Mouse (Mus musculus): ENCODE results near the gene Aqp5. TPM values are rescaled to one million over a fixed set of nuclear protein-coding genes. Genes with fewer than 3 reads are reported as not detected.

The Aqp5 gene
- not detected in 2 replicates for polyA plus RNA-seq (2012; ENCODE audit: insufficient read depth, insufficient read length, missing spikeins)

GRCm38 (mm10) chr15:99590429-99591084, at the start of gene Aqp5:
Gene Aqp5, plus strand, starts transcription at chr15:99590782.
- Histone ChIP-seq H3K4me3 (ENCODE audit: insufficient read depth, low read length) (no peak within 1 kb of the TSS), H3K27ac (ENCODE audit: insufficient read depth, low read depth, low read length) (no peak within 1 kb of the TSS), H3K4me1 (ENCODE audit: control insufficient read depth, insufficient read depth, low read length) (no peaks in the 10 kb centered on the region)
- TF ChIP-seq POLR2A (IDR thresholded peaks at IDR 0.05; ENCODE audit: borderline replicate concordance, low read depth, low read length) (no peak), CTCF (IDR thresholded peaks at IDR 0.05; ENCODE audit: low read depth, low read length) (no peak)

GRCm38 (mm10) chr15:99544047-99544446, 46.5 kb upstream of the Aqp5 start:
- no peak overlapping the region for H3K27ac ChIP-seq (ENCODE audit: insufficient read depth, low read depth, low read length)
- no peak for TF ChIP-seq CTCF (IDR thresholded peaks at IDR 0.05; ENCODE audit: low read depth, low read length)
- TF ChIP-seq POLR2A (IDR thresholded peaks at IDR 0.05; ENCODE audit: borderline replicate concordance, low read depth, low read length): no peak
- H3K4me3 ChIP-seq (ENCODE audit: insufficient read depth, low read length): no peak overlapping the region
- peaks cover 11% of the 10 kb centered on the region for H3K4me1 ChIP-seq (ENCODE audit: control insufficient read depth, insufficient read depth, low read length)

GRCm38 (mm10) chr15:99546596-99546995, 44.0 kb upstream of the Aqp5 start:
- Histone ChIP-seq H3K4me1 (ENCODE audit: control insufficient read depth, insufficient read depth, low read length) (peaks cover 5% of the 10 kb centered on the region), H3K27ac (ENCODE audit: insufficient read depth, low read depth, low read length) (no peak overlapping the region), H3K4me3 (ENCODE audit: insufficient read depth, low read length) (no peak overlapping the region)
- no peak for TF ChIP-seq CTCF (IDR thresholded peaks at IDR 0.05; ENCODE audit: low read depth, low read length)

DNA sequence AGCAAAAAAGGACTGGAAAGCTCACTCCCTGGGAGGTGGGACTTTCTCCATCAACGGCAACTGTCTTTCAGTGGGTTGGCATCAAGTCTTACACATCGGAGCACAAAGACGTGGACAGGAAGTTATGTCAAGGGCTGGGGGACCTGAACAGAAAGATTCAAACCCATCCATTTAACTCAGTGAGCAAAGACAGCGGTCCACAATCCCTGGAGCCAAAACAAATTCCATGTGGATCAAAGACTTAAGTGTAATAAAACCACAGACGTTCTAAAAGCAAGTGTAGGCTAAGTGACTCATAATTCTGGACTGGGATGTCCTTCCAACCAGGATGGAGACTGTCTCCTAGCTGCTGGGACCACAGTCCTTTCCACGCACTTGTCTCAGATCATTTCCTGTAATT, 42.9 kb upstream of the Aqp5 start:
- TF ChIP-seq POLR2A (IDR thresholded peaks at IDR 0.05; ENCODE audit: borderline replicate concordance, low read depth, low read length) (no peak), CTCF (IDR thresholded peaks at IDR 0.05; ENCODE audit: low read depth, low read length) (no peak)
- H3K4me1 ChIP-seq (ENCODE audit: control insufficient read depth, insufficient read depth, low read length): no peaks in the 10 kb centered on the region
- H3K4me3 ChIP-seq (ENCODE audit: insufficient read depth, low read length): no peak overlapping the region
- H3K27ac ChIP-seq (ENCODE audit: insufficient read depth, low read depth, low read length): no peak overlapping the region

DNA sequence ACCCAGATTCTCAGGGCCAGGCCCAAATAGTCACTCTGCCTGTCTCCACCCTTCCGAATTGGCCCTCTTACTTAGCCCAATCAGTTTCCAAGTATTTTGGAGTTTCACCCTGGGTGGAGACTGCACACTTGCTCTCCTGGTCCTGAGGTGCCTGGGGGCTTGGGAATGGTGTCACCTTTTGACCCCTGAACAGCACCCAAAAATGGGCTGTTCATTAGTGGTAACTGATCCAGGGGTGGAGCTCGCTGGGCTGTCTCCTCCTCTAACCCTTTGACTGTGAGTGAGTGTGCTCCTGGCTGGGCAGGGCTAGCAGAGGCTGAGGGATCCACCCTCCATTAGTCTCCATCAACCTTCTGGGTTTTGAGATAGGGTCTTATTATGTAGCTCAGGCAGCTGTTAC, 40.7 kb upstream of the Aqp5 start:
- Histone ChIP-seq H3K4me3 (ENCODE audit: insufficient read depth, low read length) (no peak overlapping the region), H3K27ac (ENCODE audit: insufficient read depth, low read depth, low read length) (no peak overlapping the region), H3K4me1 (ENCODE audit: control insufficient read depth, insufficient read depth, low read length) (no peaks in the 10 kb centered on the region)
- TF ChIP-seq CTCF (IDR thresholded peaks at IDR 0.05; ENCODE audit: low read depth, low read length) (no peak), POLR2A (IDR thresholded peaks at IDR 0.05; ENCODE audit: borderline replicate concordance, low read depth, low read length) (no peak)

DNA sequence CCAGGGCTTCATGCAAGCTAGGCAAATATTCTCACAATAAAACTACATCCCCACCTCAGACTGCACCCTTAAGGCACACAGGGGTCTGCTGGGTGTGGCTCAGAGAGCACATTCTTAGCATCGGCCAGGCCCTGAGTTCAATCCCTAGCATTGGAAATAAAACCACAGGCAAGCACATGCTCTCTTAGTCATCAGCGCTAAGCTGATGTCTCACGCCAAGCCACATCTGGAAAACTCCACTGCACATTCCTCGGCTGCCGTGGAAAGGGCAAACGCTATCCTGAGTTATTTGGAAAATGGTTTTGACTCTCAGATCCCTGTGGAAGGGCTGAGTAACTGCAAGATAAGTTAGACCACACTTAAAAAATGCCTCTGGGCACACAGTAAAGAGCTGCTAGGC, 36.8 kb upstream of the Aqp5 start:
- Histone ChIP-seq H3K4me1 (ENCODE audit: control insufficient read depth, insufficient read depth, low read length) (no peaks in the 10 kb centered on the region), H3K27ac (ENCODE audit: insufficient read depth, low read depth, low read length) (no peak overlapping the region), H3K4me3 (ENCODE audit: insufficient read depth, low read length) (no peak overlapping the region)
- no peak for TF ChIP-seq POLR2A (IDR thresholded peaks at IDR 0.05; ENCODE audit: borderline replicate concordance, low read depth, low read length)
- TF ChIP-seq CTCF (IDR thresholded peaks at IDR 0.05; ENCODE audit: low read depth, low read length): no peak

GRCm38 (mm10) chr15:99558947-99559346, 31.6 kb upstream of the Aqp5 start:
- no peaks in the 10 kb centered on the region for H3K4me1 ChIP-seq (ENCODE audit: control insufficient read depth, insufficient read depth, low read length)
- H3K4me3 ChIP-seq (ENCODE audit: insufficient read depth, low read length): no peak overlapping the region
- TF ChIP-seq POLR2A (IDR thresholded peaks at IDR 0.05; ENCODE audit: borderline replicate concordance, low read depth, low read length): no peak
- no peak for TF ChIP-seq CTCF (IDR thresholded peaks at IDR 0.05; ENCODE audit: low read depth, low read length)
- no peak overlapping the region for H3K27ac ChIP-seq (ENCODE audit: insufficient read depth, low read depth, low read length)

GRCm38 (mm10) chr15:99560246-99560645, 30.3 kb upstream of the Aqp5 start:
- no peak overlapping the region for H3K4me3 ChIP-seq (ENCODE audit: insufficient read depth, low read length)
- TF ChIP-seq POLR2A (IDR thresholded peaks at IDR 0.05; ENCODE audit: borderline replicate concordance, low read depth, low read length) (no peak), CTCF (IDR thresholded peaks at IDR 0.05; ENCODE audit: low read depth, low read length) (no peak)
- no peaks in the 10 kb centered on the region for H3K4me1 ChIP-seq (ENCODE audit: control insufficient read depth, insufficient read depth, low read length)
- no peak overlapping the region for H3K27ac ChIP-seq (ENCODE audit: insufficient read depth, low read depth, low read length)

DNA sequence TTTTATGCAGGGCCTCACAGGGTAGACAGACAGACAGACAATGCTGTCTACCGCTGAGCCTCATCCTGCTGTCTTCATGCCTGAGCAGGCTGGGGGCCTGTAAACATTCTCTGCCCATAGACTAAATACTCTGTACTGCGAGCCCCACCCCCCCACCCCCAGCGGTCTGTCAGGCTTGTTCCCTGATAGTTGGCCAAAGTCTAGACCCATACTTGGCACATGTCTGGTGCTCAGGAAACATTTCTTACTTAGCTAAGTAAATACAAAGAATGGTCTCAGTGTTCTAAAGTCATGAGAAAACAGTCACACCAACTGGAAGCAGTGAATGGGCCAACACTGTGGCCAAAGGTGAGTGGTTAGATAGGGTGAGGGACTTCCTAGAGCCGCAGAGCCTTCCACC, 23.2 kb upstream of the Aqp5 start:
- no peak overlapping the region for H3K4me3 ChIP-seq (ENCODE audit: insufficient read depth, low read length)
- TF ChIP-seq POLR2A (IDR thresholded peaks at IDR 0.05; ENCODE audit: borderline replicate concordance, low read depth, low read length) (no peak), CTCF (IDR thresholded peaks at IDR 0.05; ENCODE audit: low read depth, low read length) (no peak)
- no peak overlapping the region for H3K27ac ChIP-seq (ENCODE audit: insufficient read depth, low read depth, low read length)
- H3K4me1 ChIP-seq (ENCODE audit: control insufficient read depth, insufficient read depth, low read length): no peaks in the 10 kb centered on the region

DNA sequence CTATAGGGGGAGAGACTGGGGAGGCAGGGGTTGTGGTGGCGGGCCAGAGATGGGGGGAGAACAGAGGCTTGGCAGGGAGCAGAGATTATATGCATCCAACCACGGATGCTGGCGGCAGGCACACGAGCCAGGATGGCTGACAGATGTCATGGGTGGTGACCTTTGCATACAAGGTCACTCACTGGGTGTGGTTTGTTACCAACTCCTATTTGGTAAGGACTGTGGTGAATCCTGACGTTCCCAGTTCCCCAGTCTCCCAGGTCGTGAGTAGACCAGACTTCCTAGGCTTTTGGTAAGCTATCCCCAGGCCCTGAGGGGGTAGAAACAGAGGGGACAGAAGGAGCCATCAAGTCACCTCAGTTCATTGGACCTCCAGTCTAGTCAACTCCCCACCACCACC, 21.9 kb upstream of the Aqp5 start:
- H3K4me1 ChIP-seq (ENCODE audit: control insufficient read depth, insufficient read depth, low read length): no peaks in the 10 kb centered on the region
- H3K4me3 ChIP-seq (ENCODE audit: insufficient read depth, low read length): no peak overlapping the region
- H3K27ac ChIP-seq (ENCODE audit: insufficient read depth, low read depth, low read length): no peak overlapping the region
- TF ChIP-seq POLR2A (IDR thresholded peaks at IDR 0.05; ENCODE audit: borderline replicate concordance, low read depth, low read length): no peak
- TF ChIP-seq CTCF (IDR thresholded peaks at IDR 0.05; ENCODE audit: low read depth, low read length): no peak

DNA sequence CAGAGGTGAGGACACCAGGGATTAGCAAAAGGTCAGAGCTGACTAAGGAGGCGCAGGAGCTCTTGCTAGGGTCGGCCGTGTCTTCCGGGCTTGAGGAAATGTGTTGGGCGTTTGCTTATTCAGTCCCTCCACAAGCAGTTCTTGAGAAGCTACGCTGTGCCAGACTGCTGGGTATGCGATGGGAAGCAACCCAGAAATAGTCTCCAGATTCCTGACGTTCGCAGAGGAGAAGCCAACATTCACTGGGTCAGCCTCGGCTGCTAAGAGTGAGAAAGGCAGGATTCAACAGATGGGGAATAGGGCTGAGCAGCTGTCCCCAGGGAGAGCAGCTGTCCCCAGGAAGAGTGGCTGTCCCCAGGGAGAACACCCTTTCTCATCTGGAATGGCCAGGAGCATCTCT, 21.5 kb upstream of the Aqp5 start:
- Histone ChIP-seq H3K27ac (ENCODE audit: insufficient read depth, low read depth, low read length) (no peak overlapping the region), H3K4me3 (ENCODE audit: insufficient read depth, low read length) (no peak overlapping the region), H3K4me1 (ENCODE audit: control insufficient read depth, insufficient read depth, low read length) (no peaks in the 10 kb centered on the region)
- TF ChIP-seq POLR2A (IDR thresholded peaks at IDR 0.05; ENCODE audit: borderline replicate concordance, low read depth, low read length) (no peak), CTCF (IDR thresholded peaks at IDR 0.05; ENCODE audit: low read depth, low read length) (no peak)

All from bone marrow macrophage, adult 2 months (primary cell).